Mouse (Mus musculus): ENCODE measurements around the gene Socs2.

GRCm38 (mm10) chr10:95356711-95357110 is 60.3 kb downstream of the Socs2 start:
- TF ChIP-seq CTCF (IDR thresholded peaks at IDR 0.05; ENCODE audit: extremely low read depth, insufficient read depth, low read length) (no peak), POLR2A (IDR thresholded peaks at IDR 0.05; ENCODE audit: extremely low read depth, insufficient read depth, low read length) (no peak)
